Mouse (Mus musculus): Measurements from ENCODE around the gene Ctnna2.

Ctnna2 gene

GRCm38 (mm10) chr6:77603914-77604313, 375.6 kb downstream of the Ctnna2 start:
- in situ Hi-C loops (cut with MboI; ENCODE audit: unreplicated experiment in 2 of 2): no loop called here

DNA sequence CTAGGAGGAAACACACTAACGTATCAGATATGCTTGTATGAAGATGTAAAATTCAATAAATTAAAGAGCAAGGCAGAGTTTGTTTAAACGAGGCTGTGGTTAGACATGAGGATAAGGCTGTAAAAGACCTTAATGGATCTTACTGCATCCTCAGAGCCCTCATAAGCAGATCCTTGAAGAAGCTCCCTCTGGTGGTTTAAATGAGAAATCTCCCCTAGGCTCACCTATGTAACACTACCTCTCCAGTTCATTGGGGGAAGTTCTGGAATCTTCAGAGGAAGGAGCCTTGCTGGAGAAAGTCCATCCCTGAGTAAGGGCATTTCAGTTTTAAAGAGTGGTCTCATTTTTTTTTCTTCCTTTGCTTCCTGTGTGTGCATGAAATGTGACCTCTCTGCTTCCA, 380.3 kb downstream of the Ctnna2 start:
- in situ Hi-C loops (cut with MboI; ENCODE audit: unreplicated experiment in 2 of 2): no loop called here

DNA sequence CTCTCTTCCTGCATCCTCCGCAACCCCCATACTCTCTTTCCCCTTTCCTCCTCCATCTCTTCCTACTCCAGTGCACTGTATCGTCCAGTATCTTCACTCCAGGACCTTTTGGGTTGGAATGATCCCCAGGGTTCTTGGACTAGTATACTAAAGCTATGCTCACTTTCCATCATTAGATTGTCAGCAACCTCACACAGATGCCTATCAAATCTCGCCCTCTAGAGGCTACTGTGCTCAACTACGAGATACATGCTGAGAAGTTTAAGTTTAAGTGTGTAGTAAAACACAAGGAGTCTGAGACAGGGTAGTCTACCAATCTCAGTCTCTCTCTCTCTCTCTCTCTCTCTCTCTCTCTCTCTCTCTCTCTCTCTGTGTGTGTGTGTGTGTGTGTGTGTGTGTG, 396.9 kb downstream of the Ctnna2 start:
- in situ Hi-C loops (cut with MboI; ENCODE audit: unreplicated experiment in 2 of 2): no loop called here

DNA sequence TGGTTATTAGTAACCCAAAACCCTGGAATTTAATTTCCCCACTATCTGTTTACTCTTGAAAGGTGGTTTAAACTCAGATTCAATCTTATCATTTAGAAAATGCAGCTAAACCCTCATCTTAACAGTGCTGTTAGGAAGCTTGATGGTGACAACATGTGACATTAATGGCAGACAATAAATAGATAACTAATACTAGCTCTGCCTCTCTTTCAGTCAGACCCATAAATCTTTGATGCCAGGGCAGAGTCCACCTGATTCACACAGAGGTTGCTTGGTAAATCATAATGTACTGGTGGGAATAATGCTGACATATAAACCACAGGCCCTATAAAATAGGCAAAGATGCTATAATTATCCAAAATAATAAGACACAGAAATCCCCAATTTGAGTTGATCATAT, 398.6 kb downstream of the Ctnna2 start:
- in situ Hi-C loops (cut with MboI; ENCODE audit: unreplicated experiment in 2 of 2): no loop called here

DNA sequence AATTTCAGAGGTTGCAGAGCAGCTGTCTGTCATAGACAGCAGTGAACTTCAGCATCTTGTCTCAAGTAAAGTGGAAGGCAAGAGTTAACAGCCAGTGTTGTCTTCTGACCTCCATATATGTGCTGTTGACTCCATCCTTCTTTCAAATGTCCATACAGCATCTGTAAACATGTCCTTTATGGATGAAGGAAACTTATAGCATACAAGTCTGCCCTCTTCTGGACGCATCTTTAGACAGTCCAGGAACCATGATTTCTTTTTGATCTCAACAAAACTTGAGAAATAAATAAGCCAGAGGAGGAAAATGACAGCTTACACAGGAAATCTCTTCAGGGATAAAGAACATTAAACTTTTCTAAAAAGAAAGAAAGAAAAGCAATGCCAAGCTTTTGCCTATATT, 400.9 kb downstream of the Ctnna2 start:
- in situ Hi-C loops (cut with MboI; ENCODE audit: unreplicated experiment in 2 of 2): no loop called here

DNA sequence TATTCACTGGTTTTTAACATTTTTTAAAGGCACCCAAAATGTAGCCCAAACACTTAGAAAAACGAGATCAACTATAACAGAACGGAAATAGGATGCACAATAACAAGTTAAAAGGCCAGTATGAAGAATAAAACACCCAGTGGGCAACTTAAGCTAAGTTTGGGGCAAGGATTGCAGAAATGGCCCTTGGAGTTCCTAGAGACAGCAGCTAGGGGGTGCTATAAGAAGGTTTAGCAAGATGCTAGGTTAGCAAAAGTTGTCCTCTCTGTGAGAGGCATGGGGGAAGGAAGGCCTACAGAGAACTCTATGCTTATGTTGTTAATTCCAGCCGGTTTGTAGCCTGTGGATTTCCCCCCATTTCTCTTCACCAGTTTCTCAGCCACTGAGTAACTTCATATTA, 401.9 kb downstream of the Ctnna2 start:
- in situ Hi-C loops (cut with MboI; ENCODE audit: unreplicated experiment in 2 of 2): no loop called here

GRCm38 (mm10) chr6:77572614-77573013, 406.9 kb downstream of the Ctnna2 start:
- in situ Hi-C loops (cut with MboI; ENCODE audit: unreplicated experiment in 2 of 2): no loop called here

DNA sequence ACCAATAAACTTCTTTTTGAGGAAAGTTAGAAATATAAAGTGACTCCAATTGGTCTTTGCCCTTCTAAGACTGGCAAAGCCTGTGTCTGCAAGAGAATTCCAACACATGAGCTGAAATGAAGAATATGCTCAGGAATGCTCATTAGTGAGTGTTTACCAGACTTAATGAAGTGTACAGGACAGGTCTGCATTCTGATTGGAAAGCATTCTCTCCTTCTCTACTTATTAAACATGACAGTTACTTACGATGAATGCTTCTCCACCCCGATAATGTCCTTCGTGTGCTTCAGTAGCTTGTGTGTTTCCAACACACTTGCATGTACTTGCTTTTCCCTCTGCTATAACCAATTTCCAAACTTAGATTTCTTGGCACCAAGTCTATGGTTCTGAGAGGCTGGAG, 409.6 kb downstream of the Ctnna2 start:
- in situ Hi-C loops (cut with MboI; ENCODE audit: unreplicated experiment in 2 of 2): no loop called here

GRCm38 (mm10) chr6:77556181-77556580, 423.3 kb downstream of the Ctnna2 start:
- in situ Hi-C loops (cut with MboI; ENCODE audit: unreplicated experiment in 2 of 2): no loop called here

DNA sequence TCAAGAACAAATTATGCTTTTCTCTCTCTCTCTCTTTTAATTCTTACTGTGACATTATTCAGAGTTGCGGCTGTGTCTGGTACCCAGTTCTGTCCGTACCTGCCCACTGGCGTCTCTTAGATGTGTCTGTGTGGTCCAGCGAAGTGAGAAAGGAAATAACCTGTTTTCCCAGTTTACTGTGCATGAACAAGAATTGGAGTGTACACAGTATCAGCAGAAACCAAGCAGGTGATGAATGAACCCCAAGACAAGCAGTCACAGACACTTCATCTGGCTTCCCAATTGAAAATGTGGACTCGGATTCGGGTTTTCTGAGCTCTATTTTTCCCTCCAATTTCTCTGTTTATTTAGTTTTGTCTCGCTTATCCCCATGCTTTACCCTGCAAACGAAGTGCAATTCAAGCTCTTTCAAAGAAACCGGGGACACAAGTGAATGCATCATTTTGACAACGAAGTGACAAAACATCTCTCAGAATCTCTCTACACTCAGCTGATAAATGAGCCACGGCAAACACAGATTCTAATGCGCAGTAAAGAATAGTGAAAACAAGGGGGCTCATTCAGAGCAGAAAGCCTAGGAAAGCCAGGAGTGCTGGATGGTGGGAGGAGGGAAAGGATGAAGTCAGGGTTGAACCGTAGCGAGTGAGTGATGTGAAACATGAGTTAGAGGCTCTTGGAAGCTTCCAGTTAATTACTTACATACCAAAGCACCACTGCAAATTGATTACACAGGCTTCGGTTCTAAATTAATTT, 442.3 kb downstream of the Ctnna2 start:
- in situ Hi-C loops (cut with MboI; ENCODE audit: unreplicated experiment in 2 of 2): no loop called here

DNA sequence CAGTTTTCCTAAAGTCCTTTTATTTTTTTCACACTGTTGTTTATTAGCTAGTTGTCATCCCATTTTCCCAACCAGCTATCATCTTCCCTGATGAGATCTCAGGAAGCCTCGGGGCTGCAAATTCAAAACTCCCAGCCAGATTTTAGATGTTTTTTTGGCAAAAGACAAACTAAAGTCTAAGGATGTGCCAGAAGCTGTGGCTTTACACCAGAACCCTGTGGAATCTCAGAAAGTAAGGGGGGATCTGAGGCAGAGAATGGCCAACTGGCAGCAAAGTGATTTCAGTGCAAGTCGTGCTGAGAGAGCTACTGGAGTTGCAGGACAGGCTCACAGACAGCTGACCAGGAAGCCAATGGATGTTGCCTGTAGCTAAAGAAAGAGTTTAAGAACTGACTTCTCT, 451.9 kb downstream of the Ctnna2 start:
- in situ Hi-C loops (cut with MboI; ENCODE audit: unreplicated experiment in 2 of 2): no loop called here

GRCm38 (mm10) chr6:77521836-77522235, 457.7 kb downstream of the Ctnna2 start:
- in situ Hi-C loops (cut with MboI; ENCODE audit: unreplicated experiment in 2 of 2): no loop called here

DNA sequence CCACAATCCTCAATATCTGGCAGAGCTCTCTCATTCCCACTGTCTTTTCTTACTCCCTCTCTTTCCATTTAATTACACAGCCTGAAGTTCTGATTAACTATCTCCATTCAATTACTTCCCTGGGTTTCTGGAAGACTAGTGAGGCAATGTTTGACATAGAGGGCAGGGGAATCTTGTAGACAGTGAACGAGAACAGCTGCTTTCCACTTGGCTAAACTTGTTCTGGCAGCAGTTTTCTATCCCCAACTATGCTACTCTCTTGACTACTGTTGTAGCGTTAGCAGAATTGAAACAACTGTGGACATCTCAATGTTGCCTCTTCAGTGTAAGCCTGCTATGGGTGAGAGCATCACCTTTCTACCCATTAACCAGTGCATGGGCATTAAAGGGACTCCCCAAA, 463.0 kb downstream of the Ctnna2 start:
- in situ Hi-C loops (cut with MboI; ENCODE audit: unreplicated experiment in 2 of 2): no loop called here

DNA sequence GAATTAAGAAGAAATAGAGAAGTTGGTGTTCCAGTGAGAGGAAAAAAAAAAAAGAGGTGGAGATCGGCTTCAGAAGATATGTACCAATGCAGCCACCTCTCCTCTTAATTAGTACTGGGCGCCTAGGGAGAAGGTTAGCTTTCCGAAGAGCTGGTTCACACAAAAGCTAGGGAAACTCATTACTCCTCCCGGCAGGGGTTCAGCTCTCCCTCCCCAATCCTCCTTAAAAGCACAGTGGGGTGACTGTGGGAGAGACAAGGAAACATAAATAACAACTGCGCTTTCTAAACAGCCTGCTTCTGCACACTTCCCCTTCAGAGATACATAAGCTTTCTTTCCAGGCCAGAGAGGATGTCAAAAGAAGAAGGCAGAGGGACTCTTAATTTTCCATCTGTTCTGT, 467.7 kb downstream of the Ctnna2 start:
- in situ Hi-C loops (cut with MboI; ENCODE audit: unreplicated experiment in 2 of 2): no loop called here

DNA sequence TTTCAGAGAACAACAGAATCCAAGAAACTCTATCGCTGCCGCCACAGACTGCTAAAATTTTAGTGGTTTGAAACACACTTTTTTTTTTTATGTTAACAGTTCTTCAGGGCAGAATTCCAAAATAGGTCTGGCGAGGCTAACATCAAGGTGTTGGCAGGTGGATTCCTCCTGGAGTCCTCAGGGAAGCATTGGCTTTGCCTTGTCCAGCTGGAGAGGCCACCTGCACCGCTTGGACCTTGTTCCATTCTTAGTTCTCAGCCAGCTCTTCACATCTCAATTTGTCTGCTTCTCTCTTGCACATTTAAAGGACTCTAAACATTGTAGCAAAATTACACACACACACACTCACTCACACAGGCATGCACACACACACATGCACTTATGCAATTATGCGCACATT, 487.8 kb downstream of the Ctnna2 start:
- in situ Hi-C loops (cut with MboI; ENCODE audit: unreplicated experiment in 2 of 2): no loop called here

- in situ Hi-C loops (cut with MboI; ENCODE audit: unreplicated experiment in 2 of 2): no loop called here
Measured at GRCm38 (mm10) chr6:77486658-77487057, 492.8 kb downstream of the Ctnna2 start.

- in situ Hi-C loops (cut with MboI; ENCODE audit: unreplicated experiment in 2 of 2): no loop called here
Measured at GRCm38 (mm10) chr6:77482081-77482480, 497.4 kb downstream of the Ctnna2 start.

DNA sequence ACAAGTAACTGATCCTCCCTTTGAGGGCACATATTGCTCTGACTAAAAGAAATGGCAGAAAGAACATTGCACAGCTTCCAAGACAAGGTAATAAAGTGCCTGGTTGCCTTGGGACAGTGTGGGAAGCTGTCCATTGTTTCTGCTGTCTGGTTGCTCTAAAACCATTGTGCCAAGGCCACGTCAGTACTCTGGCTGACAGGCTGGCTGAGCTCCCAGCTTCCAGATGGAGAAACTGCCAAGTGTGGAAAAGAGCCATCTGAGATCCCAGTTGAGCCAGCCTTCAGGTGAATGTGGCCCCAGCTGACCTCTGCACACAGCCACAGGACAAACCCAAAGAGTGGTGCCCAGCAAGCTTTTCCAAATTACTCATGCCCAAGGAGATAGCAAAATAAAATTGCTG, 504.1 kb downstream of the Ctnna2 start:
- in situ Hi-C loops (cut with MboI; ENCODE audit: unreplicated experiment in 2 of 2): no loop called here

GRCm38 (mm10) chr6:77473256-77473655, 506.2 kb downstream of the Ctnna2 start:
- in situ Hi-C loops (cut with MboI; ENCODE audit: unreplicated experiment in 2 of 2): no loop called here

GRCm38 (mm10) chr6:77468058-77468457, 511.4 kb downstream of the Ctnna2 start:
- in situ Hi-C loops (cut with MboI; ENCODE audit: unreplicated experiment in 2 of 2): no loop called here

GRCm38 (mm10) chr6:77462737-77463136, 516.8 kb downstream of the Ctnna2 start:
- in situ Hi-C loops (cut with MboI; ENCODE audit: unreplicated experiment in 2 of 2): no loop called here

GRCm38 (mm10) chr6:77457919-77458318, 521.6 kb downstream of the Ctnna2 start:
- in situ Hi-C loops (cut with MboI; ENCODE audit: unreplicated experiment in 2 of 2): no loop called here

GRCm38 (mm10) chr6:77446861-77447260, 532.6 kb downstream of the Ctnna2 start:
- in situ Hi-C loops (cut with MboI; ENCODE audit: unreplicated experiment in 2 of 2): no loop called here

All from v-Abl transformed pro-B cells (cell line).